ENCODE assay signal across 8 mouse cellular contexts in genomic region chr2:38485957-38486931, GRCm38 (mm10). TPM values are rescaled to one million over a fixed set of nuclear protein-coding genes. Genes with fewer than 3 reads are reported as not detected.
A peak's percentile ranks its signal among the peaks of the same experiment; 100 is the strongest.
DNase-seq lines count a peak whose midpoint lies in the region; ATAC-seq lines count a peak whose summit lies in the region.
"Had no signal": no experiment of that assay in that cellular context is flagged by ENCODE, and none has a peak within 500 bp of the region (broad histone marks: within the 10 kb centered on the region; RNA-seq: fewer than 3 reads in every experiment).

No protein-coding gene starts in this region.

- peak; percentile 66 for DNase-seq in MN1 (ENCODE audit: low spot score)
- peak; percentile 84 for DNase-seq in adrenal gland, adult 8-10 months
- peak; percentile 76 to 82 for DNase-seq in heart, postnatal 36 days
- peak; percentile 72 for DNase-seq in liver
- peak; percentile 71 for DNase-seq in ovary, postnatal 36 days (ENCODE audit: low spot score)

- ATAC-seq in embryonic facial prominence, embryonic 15.5 days (ENCODE audit: insufficient number of reproducible peaks, low FRiP score, low TSS enrichment, low read depth) = 0 out of 2 replicates have a peak, but pooled peaks have one; percentile 51
- ATAC-seq in hindbrain, embryonic 16.5 days = no peak

- H3K27me3 ChIP-seq in embryonic facial prominence, embryonic 15.5 days = no peaks in the 10 kb centered on the region
- H3K27me3 ChIP-seq in hindbrain, embryonic 16.5 days (replicated peaks; ENCODE audit: control insufficient read depth, insufficient read depth, low read length) = no peaks in the 10 kb centered on the region

- H3K27ac ChIP-seq in embryonic facial prominence, embryonic 15.5 days (replicated peaks) = peak overlapping the region; percentile 36; the same call in 1 of the 2 replicates
- H3K27ac ChIP-seq in hindbrain, embryonic 16.5 days (ENCODE audit: low read depth, low read length) = no peak overlapping the region

- intact Hi-C loops in heart, postnatal 36 days (cut with DNase I) = loop anchor here (1.0 to 2.0 kb wide), 2 partner anchors 25 to 47 kb away; partner anchors contain the start of gene Nek6

- H3K4me2 ChIP-seq in embryonic facial prominence, embryonic 15.5 days (replicated peaks) = no peak overlapping the region
- no peak overlapping the region for H3K4me2 ChIP-seq in hindbrain, embryonic 16.5 days (ENCODE audit: low read length)

- no peak overlapping the region for H3K4me3 ChIP-seq in embryonic facial prominence, embryonic 15.5 days (replicated peaks)
- no peak overlapping the region for H3K4me3 ChIP-seq in hindbrain, embryonic 16.5 days (ENCODE audit: low read length)
- H3K4me3 ChIP-seq: erythroblast, embryonic 14.5 days had no signal

- H3K4me1 ChIP-seq in embryonic facial prominence, embryonic 15.5 days = peaks cover 8% of the 10 kb centered on the region; the same call in 1 of the 2 replicates
- no peaks in the 10 kb centered on the region for H3K4me1 ChIP-seq in hindbrain, embryonic 16.5 days (ENCODE audit: control insufficient read depth, insufficient read depth, low read depth, low read length)

- no peaks in the 10 kb centered on the region for H3K9me3 ChIP-seq in embryonic facial prominence, embryonic 15.5 days (replicated peaks)
- H3K9me3 ChIP-seq in hindbrain, embryonic 16.5 days (ENCODE audit: control insufficient read depth, low read length) = no peaks in the 10 kb centered on the region

- H3K36me3 ChIP-seq in embryonic facial prominence, embryonic 15.5 days = no peaks in the 10 kb centered on the region
- no peaks in the 10 kb centered on the region for H3K36me3 ChIP-seq in hindbrain, embryonic 16.5 days (ENCODE audit: control insufficient read depth, insufficient read depth, low read length)

- WGBS in embryonic facial prominence, embryonic 15.5 days = 56% methylated on average over 6 of the region's 6 CpGs
- 66% methylated on average over 6 of the region's 6 CpGs for WGBS in hindbrain, embryonic 16.5 days

- no peak overlapping the region for H3K9ac ChIP-seq in embryonic facial prominence, embryonic 15.5 days
- no peak overlapping the region for H3K9ac ChIP-seq in hindbrain, embryonic 16.5 days (ENCODE audit: low read depth, low read length)

RNA-seq across cellular contexts. Expression of gene Nek6, which starts 25.2 kb away (rescaled TPM):
- total RNA-seq in adrenal gland, adult 8-10 months (2022) = 10 to 100 TPM in 3 of 4 experiments, 1 to 10 TPM in 1; 9.3 to 27.3 (median 18.6) TPM
- 92.8 and 95.3 TPM in 2 replicates for polyA plus RNA-seq in embryonic facial prominence, embryonic 15.5 days (2015; fragmentation: Nextera tagmentation; extraction: Ambion mirVana)
- 1 to 10 TPM; 4.0 to 4.7 TPM for total RNA-seq in heart, postnatal 36 days (2021)
- 65.4 and 72.4 TPM in 2 replicates for polyA plus RNA-seq in hindbrain, embryonic 16.5 days (2015; fragmentation: Nextera tagmentation; extraction: Ambion mirVana)
